Mouse (Mus musculus) forebrain, embryonic 11.5 days (tissue): ENCODE measurements around the gene Fmnl2. TPM values are rescaled to one million over a fixed set of nuclear protein-coding genes. Genes with fewer than 3 reads are reported as not detected.
A peak's percentile ranks its signal among the peaks of the same experiment; 100 is the strongest.

Experiments
- ATAC-seq: fragments of 200-750 bp; cut with Nextera tagmentation; replicated peaks from 2 replicates; pipeline ENCODE4 v1.8.0; 2017; ENCODE audit warnings: moderate TSS enrichment; ENCODE audit not compliant: low FRiP score
- DNase-seq: peaks from one replicate; pipeline ENCODE4 v3.0.0-alpha.2; 2017; ENCODE audit warnings: low spot score
- H3K27ac ChIP-seq: fragments of 300-500 bp; sonication (generic); 2 replicates; pipeline ENCODE4 v1.5.1; 2014; ENCODE audit warnings: low read depth, low read length
- H3K27me3 ChIP-seq: fragments of 300-500 bp; sonication (generic); 2 replicates; pipeline ENCODE4 v1.6.1; 2014; ENCODE audit warnings: mild to moderate bottlenecking, low read length, mixed read lengths; ENCODE audit not compliant: control insufficient read depth, insufficient read depth
- H3K36me3 ChIP-seq: fragments of 300-500 bp; sonication (generic); 2 replicates; pipeline ENCODE4 v1.6.1; 2014; ENCODE audit warnings: mild to moderate bottlenecking, low read length, moderate library complexity, mixed read lengths; ENCODE audit not compliant: control insufficient read depth, insufficient read depth
- H3K4me1 ChIP-seq: fragments of 300-500 bp; sonication (generic); replicated peaks from 2 replicates; pipeline ENCODE4 v1.6.1; 2014; ENCODE audit warnings: low read length, mixed read lengths; ENCODE audit not compliant: control insufficient read depth, insufficient read depth
- H3K4me2 ChIP-seq: fragments of 300-500 bp; sonication (generic); 2 replicates; pipeline ENCODE4 v1.6.1; 2014; ENCODE audit warnings: low read depth, mild to moderate bottlenecking, low read length, moderate library complexity, mixed read lengths; ENCODE audit not compliant: severe bottlenecking
- H3K4me3 ChIP-seq: fragments of 300-500 bp; sonication (generic); 2 replicates; pipeline ENCODE4 v1.5.1; 2014; ENCODE audit warnings: low read depth, low read length
- H3K9ac ChIP-seq: fragments of 300-500 bp; sonication (generic); 2 replicates; pipeline ENCODE4 v1.6.1; 2014; ENCODE audit warnings: low read length
- H3K9me3 ChIP-seq: fragments of 300-500 bp; sonication (generic); 2 replicates; pipeline ENCODE4 v1.6.1; 2016; ENCODE audit warnings: low read length, mixed read lengths; ENCODE audit not compliant: control insufficient read depth
- WGBS: fragments of 180-500 bp; shearing (Covaris S2); extraction: QIAGEN DNeasy Blood & Tissue Kit; methylation state at CpG from one replicate; pipeline ENCODE4 v1.1.7; 2014; 5-methylcytosine and 5-hydroxymethylcytosine counted together
- polyA plus RNA-seq: library from polyadenylated mRNA; unstranded; fragments of >200 nt; fragmentation: Nextera tagmentation; extraction: Ambion mirVana; gene quantifications from 2 replicates; pipeline ENCODE4 v1.2.1, GENCODE M21; 2014

Fmnl2 gene
- polyA plus RNA-seq, 1 experiment from 2014 or later: 10.4 TPM

GRCm38 (mm10) chr2:52948406-52948805, 90.7 kb downstream of the Fmnl2 start:
- Histone ChIP-seq H3K4me2 (no peak overlapping the region), H3K4me1 (peaks cover 16% of the 10 kb centered on the region; the same call in 1 of the 2 replicates), H3K9ac (no peak overlapping the region), H3K4me3 (no peak overlapping the region), H3K36me3 (no peaks in the 10 kb centered on the region), H3K27ac (no peak overlapping the region), H3K9me3 (no peaks in the 10 kb centered on the region), H3K27me3 (no peaks in the 10 kb centered on the region)
- 89% methylated on average over 3 of the region's 3 CpGs for WGBS
- DNase-seq (no peak), ATAC-seq (no peak)

DNA sequence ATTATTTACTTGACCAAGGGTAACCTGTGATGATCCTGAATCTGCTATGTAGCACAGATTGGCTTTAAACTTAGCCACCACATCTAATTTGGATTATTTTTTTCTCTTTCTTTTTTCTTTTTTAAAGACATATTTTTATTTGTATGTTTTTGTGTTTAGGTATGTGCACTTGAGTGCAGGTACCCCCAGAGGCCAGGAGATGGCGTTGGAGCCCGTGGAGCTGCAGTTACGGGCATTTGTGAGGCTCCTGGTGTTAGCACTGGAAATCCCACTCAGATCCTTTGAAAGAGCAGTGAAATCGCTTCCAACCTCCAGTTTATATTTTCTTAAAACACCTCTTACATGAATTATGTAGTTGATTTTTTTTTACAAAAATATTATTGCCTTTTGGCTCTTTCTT, 91.9 kb downstream of the Fmnl2 start:
- ATAC-seq: no peak
- WGBS: 96% methylated on average over 4 of the region's 4 CpGs

DNA sequence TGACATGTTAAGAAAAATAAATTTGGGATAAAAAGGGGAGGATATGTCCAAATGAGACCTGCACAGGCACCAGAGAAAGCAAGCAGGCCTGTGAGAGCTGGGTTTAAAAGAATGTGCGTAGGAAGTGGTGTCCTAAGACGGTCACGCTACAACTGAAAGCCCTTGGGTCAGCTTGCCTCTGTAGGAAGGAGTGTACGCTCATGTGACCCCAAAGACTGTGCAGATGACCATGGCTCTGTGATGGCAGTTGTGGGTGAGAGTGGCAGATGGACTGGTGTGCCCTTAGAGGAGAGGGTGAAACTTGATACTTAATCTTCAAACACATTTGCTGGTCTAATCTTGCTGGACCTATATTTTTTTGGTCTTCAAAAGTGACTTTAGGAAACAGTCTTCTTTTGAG, 92.6 kb downstream of the Fmnl2 start:
- 88% methylated on average over 4 of the region's 4 CpGs for WGBS
- Histone ChIP-seq H3K36me3 (no peaks in the 10 kb centered on the region), H3K9me3 (no peaks in the 10 kb centered on the region; the same call in 1 of the 2 replicates), H3K4me2 (no peak overlapping the region), H3K27ac (no peak overlapping the region), H3K27me3 (no peaks in the 10 kb centered on the region), H3K4me1 (peaks cover 16% of the 10 kb centered on the region; the same call in 1 of the 2 replicates), H3K4me3 (no peak overlapping the region), H3K9ac (no peak overlapping the region)
- ATAC-seq (no peak), DNase-seq (no peak)

More for the DNA sequence above, 91.9 kb downstream of the Fmnl2 start:
- Histone ChIP-seq H3K4me3 (no peak overlapping the region), H3K27ac (no peak overlapping the region), H3K9me3 (no peaks in the 10 kb centered on the region; the same call in 1 of the 2 replicates), H3K9ac (no peak overlapping the region), H3K36me3 (no peaks in the 10 kb centered on the region), H3K4me1 (peaks cover 16% of the 10 kb centered on the region; the same call in 1 of the 2 replicates), H3K27me3 (no peaks in the 10 kb centered on the region), H3K4me2 (no peak overlapping the region)
- DNase-seq: no peak

DNA sequence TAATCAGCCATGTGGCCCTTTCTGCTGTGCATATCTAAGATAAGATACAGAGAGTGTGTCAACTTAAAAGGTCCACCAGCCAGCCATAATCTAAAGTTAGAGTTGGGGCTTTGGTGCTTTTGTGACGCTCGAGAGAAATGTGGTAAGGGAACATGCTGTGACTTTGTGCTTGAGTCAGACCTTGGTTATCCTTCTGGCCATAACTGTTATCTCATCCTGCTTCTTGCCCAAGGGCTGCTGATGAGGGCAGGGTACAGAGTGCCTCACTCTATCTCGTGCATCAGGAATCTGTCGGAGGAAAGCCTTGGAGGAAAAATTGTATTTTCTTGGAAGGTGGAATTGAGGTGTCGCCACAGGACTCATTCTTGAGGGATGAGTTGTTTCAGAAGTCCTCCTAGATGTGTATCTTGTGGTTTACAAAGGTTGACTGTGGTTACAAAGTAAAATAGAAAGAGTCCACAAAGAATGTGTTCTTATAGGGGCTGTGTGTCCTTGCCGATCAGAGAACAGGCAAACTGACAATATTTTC, 94.6 kb downstream of the Fmnl2 start:
- Histone ChIP-seq H3K27ac (no peak overlapping the region), H3K4me1 (peaks cover under 1% of the 10 kb centered on the region; the same call in 1 of the 2 replicates), H3K4me2 (no peak overlapping the region), H3K36me3 (no peaks in the 10 kb centered on the region), H3K4me3 (no peak overlapping the region), H3K27me3 (no peaks in the 10 kb centered on the region), H3K9me3 (no peaks in the 10 kb centered on the region; the same call in 1 of the 2 replicates), H3K9ac (no peak overlapping the region)
- DNase-seq (no peak), ATAC-seq (no peak)
- WGBS: 87% methylated on average over 6 of the region's 6 CpGs

- Histone ChIP-seq H3K4me1 (peaks cover 15% of the 10 kb centered on the region), H3K4me2 (no peak overlapping the region), H3K27ac (no peak overlapping the region), H3K27me3 (no peaks in the 10 kb centered on the region), H3K4me3 (no peak overlapping the region), H3K36me3 (no peaks in the 10 kb centered on the region), H3K9me3 (no peaks in the 10 kb centered on the region; the same call in 1 of the 2 replicates), H3K9ac (no peak overlapping the region)
- WGBS: 89% methylated on average over 8 of the region's 8 CpGs
- DNase-seq (no peak), ATAC-seq (no peak)
Measured at GRCm38 (mm10) chr2:52955090-52955489, 97.4 kb downstream of the Fmnl2 start.

DNA sequence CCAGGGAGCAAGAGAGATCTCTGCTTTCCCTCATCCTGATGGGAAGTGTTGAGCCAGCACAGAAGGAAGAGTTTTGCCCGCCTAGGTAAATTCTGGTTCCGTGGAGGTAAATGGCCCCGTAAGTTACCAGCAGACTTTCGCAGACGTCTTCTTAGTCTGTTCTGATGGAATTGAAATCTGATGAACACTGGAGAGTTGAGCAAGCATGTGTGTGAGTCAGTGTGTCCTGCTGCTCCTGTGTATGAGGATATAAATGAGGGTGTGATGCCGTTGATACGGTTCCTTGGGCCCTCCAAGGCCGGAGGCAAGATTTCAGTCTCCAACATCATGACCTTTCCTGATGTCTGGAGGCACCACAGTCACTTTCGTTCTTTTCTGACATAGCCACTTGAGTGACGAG, 98.2 kb downstream of the Fmnl2 start:
- 93% methylated on average over 10 of the region's 10 CpGs for WGBS
- DNase-seq: no peak
- Histone ChIP-seq H3K36me3 (no peaks in the 10 kb centered on the region), H3K27ac (no peak overlapping the region), H3K4me1 (peaks cover 15% of the 10 kb centered on the region), H3K4me2 (no peak overlapping the region), H3K9me3 (no peaks in the 10 kb centered on the region; the same call in 1 of the 2 replicates), H3K4me3 (no peak overlapping the region), H3K9ac (no peak overlapping the region), H3K27me3 (no peaks in the 10 kb centered on the region)
- no peak for ATAC-seq

DNA sequence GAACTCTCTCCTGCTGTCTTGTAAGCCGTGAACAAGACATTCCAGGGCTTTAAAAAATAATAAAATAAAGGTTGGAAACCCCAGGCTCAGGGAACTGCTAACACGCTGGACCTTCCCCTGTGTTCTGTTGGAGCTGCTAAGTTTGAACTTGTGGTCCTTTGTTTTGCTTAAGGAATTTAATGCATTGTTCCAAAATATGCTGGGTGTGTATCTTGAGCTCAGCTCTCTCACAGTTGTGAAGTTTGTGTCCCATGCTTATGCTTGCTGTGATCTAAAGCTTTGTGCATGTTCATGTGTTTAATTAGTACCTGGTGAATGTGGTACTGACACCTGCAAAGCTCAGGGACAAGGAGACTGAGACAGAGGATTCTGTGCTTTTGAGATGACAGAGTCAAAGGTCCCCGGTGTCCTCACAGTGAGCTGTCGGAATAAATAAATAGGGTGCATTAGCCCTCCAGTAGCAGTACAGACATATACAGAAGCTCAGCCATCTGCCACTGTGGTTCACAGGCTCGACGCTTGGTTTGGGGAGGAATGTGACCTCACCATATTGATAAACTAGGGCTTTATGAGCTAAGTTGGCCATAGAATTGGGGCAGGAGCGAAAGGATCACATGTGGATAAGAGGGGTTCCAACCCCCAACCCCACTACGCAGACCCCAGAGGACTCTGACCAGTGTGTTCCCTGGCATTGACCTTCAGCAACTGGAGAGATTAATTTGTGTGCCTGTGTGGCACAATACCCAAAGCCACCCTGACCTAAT, 100.3 kb downstream of the Fmnl2 start:
- Histone ChIP-seq H3K9ac (0 out of 2 replicates have a peak overlapping the region, but pooled peaks have one; percentile 7), H3K4me3 (no peak overlapping the region), H3K27me3 (no peaks in the 10 kb centered on the region), H3K36me3 (no peaks in the 10 kb centered on the region), H3K9me3 (no peaks in the 10 kb centered on the region; the same call in 1 of the 2 replicates), H3K4me2 (peak overlapping the region; percentile 33; the same call in 1 of the 2 replicates), H3K27ac (peak overlapping the region; percentile 42; the same call in 1 of the 2 replicates), H3K4me1 (peaks cover 15% of the 10 kb centered on the region)
- WGBS: 20% methylated on average over 8 of the region's 8 CpGs
- DNase-seq (no peak), ATAC-seq (peak; percentile 49)

DNA sequence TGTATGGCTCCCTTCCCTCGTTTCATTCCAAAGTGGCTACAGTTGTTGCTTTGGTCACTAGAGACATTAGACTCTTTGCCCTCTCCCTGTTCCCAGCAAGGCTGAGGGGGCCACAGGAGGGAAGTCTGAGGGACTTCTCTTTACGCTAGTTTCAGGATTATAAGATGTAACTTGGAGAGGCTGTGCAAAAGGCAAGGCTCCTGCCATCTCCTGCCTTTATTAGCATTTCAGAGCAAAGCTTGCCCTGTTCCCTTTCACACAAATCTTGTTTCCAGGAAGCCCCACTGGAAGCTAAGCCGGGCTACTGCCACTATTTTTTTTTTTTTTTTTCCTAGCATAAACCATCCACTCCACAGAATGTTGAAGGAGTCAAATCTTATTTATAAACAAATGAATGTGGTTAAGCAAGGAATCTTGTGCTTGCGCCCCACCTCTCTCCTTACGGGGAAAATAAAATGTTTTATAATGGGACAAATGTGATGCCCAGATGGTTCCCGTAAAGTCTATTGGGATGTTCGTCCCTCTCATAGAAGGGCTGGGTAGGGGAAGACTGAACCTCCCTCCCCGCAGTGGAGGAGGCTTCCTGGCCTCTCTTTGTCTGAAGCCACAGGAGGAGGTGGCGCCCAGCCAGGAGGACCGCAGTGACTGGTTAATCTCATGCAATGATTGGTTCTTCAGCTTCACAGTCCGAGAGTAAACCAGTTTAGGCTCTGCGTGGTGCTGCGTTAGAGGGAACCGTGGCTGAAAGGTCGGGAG, 101.1 kb downstream of the Fmnl2 start:
- peak overlapping the region; percentile 33 for H3K4me2 ChIP-seq
- H3K27ac ChIP-seq: peak overlapping the region; percentile 42; the same call in 1 of the 2 replicates
- no peak overlapping the region for H3K4me3 ChIP-seq
- DNase-seq (peak; percentile 74), ATAC-seq (peak; percentile 85)
- 0 out of 2 replicates have a peak overlapping the region, but pooled peaks have one; percentile 7 for H3K9ac ChIP-seq
- H3K9me3 ChIP-seq: no peaks in the 10 kb centered on the region; the same call in 1 of the 2 replicates
- WGBS: 2% methylated on average over 15 of the region's 15 CpGs
- no peaks in the 10 kb centered on the region for H3K27me3 ChIP-seq
- peaks cover 15% of the 10 kb centered on the region for H3K4me1 ChIP-seq
- no peaks in the 10 kb centered on the region for H3K36me3 ChIP-seq
